Mouse (Mus musculus): ENCODE results near the gene Adm.
A peak's percentile ranks its signal among the peaks of the same experiment; 100 is the strongest.
"Not testable (repeated sequence)": the region's sequence is repeated elsewhere in the genome, so short reads cannot be mapped to it uniquely, and the experiment has no call there.

The Adm gene

GRCm38 (mm10) chr7:110629892-110630666, 2.6 kb downstream of the Adm start:
- peak; percentile 84 for DNase-seq

- DNase-seq = peak in 1 of 2 experiments; percentile 16
These were observed 3.9 kb downstream of the Adm start for GRCm38 (mm10) chr7:110631136-110631888.

- no peak for DNase-seq
These were observed 8.5 kb downstream of the Adm start for GRCm38 (mm10) chr7:110635929-110636328.

- no peak for DNase-seq
These were observed 9.1 kb downstream of the Adm start for GRCm38 (mm10) chr7:110636559-110636958.

- no peak for DNase-seq
These were observed 11.0 kb downstream of the Adm start for GRCm38 (mm10) chr7:110638305-110639110.

GRCm38 (mm10) chr7:110639291-110639915, 11.9 kb downstream of the Adm start:
- DNase-seq = no peak

GRCm38 (mm10) chr7:110639958-110640357, 12.5 kb downstream of the Adm start:
- DNase-seq = not testable (repeated sequence)

GRCm38 (mm10) chr7:110645311-110645710, 17.9 kb downstream of the Adm start:
- DNase-seq = peak; percentile 45 to 69

- no peak for DNase-seq
These were observed 18.4 kb downstream of the Adm start for GRCm38 (mm10) chr7:110645859-110646258.

GRCm38 (mm10) chr7:110646611-110647407, 19.3 kb downstream of the Adm start:
- no peak for DNase-seq

- DNase-seq = no peak
These were observed 20.3 kb downstream of the Adm start for GRCm38 (mm10) chr7:110647559-110648454.

GRCm38 (mm10) chr7:110648455-110649085, 21.1 kb downstream of the Adm start:
- DNase-seq = no peak

- no peak for DNase-seq
These were observed 21.9 kb downstream of the Adm start for GRCm38 (mm10) chr7:110649133-110649987.

- DNase-seq = no peak
These were observed 23.0 kb downstream of the Adm start for GRCm38 (mm10) chr7:110650491-110650890.

GRCm38 (mm10) chr7:110651091-110651490, 23.6 kb downstream of the Adm start:
- DNase-seq = no peak

GRCm38 (mm10) chr7:110655230-110655629, 27.8 kb downstream of the Adm start:
- DNase-seq = no peak

- no peak for DNase-seq
These were observed 28.5 kb downstream of the Adm start for GRCm38 (mm10) chr7:110655966-110656365.

GRCm38 (mm10) chr7:110658378-110658928, 31.0 kb downstream of the Adm start:
- DNase-seq = no peak

GRCm38 (mm10) chr7:110666537-110666936, 39.1 kb downstream of the Adm start:
- no peak for DNase-seq
